Mouse (Mus musculus) thymus, postnatal 14 days (tissue): ENCODE measurements around the gene Gm20594.

Experiments used
- DNase-seq: peaks from one replicate; pipeline ENCODE4 v3.0.0; 2021

Gene Gm20594

DNA sequence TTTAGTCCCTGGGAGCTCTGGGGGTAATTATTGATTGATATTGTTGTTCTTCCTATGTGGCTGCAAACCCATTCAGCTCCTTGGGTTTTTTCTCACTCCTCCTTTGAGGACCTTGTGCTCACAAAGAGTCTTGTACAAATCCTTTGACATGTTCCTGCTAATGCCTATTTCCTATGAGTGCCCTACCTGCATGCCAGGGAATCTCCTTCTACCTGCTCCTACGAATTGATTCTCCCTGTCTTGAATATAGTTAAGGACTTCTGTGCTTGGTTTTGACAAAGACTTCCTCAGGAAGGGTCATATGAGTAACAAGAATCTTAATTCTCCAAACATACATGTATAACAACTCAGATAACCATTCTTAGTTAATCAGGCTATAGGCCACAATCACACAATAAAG is at the start of gene Gm20594:
Gene Gm20594, plus strand, starts transcription at position 301 of the 400 bp plus-strand sequence.
- DNase-seq, result no peak

DNA sequence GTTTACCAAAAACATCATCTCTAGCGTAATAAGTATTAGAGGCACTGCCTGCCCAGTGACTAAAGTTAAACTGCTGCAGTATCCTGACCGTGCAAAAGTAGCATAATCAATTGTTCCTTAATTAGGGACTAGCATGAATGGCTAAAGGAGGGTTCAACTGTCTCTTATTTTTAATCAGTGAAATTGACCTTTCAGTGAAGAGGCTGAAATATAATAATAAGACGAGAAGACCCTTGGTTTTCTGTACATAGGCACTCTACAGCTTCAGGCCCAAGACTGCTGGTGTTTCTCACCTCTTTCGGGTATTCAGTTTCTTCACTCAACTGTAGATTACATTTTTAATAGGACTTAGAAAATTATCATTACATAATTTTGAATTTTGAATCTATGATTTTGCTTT is 398 bp downstream of the Gm20594 start:
- DNase-seq, result no peak

DNA sequence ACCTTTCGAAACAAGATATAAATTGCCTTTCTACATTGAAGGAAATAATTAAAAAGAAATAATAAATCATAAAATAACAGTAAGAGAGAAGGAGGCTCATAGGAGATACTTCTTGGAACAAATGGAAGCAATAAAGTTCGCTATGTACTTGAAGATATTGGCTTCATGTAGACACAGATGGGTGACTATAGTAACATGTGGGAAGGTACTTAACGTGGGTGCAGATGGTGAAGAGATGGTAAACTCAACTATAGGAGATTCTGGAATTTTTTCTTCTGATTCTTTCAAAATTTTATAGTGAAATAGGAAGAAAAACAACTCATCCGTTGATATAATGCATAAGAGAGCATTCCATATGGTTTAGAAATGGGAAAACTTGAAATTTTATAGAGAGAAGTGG is 16.1 kb downstream of the Gm20594 start:
- no peak for DNase-seq

DNA sequence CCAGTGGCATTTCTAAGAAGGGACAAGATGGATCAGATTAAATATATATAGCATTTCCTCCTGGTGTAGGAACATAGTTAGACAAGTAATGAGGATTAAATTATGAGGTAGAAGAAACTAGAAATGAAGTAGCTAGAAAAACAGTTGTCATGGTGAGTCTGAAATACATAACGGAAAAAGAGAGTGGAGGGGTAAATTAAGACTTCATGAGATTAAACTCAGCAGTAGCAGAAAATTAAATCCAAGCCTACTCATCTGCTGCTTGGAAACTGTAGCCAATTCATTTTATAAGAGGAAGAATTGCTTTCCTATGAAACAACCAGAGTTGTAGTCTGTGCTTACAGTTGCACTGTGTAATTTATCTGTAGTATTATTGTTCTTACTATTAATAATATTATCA is 29.1 kb downstream of the Gm20594 start:
- no peak for DNase-seq
